Mouse (Mus musculus) spleen, adult 2 months (tissue): ENCODE data around the gene D10Wsu102e. TPM values are rescaled to one million over a fixed set of nuclear protein-coding genes. Genes with fewer than 3 reads are reported as not detected.

Source experiments
- DNase-seq, 2 experiments: peaks; one replicate each; pipeline versions ENCODE4 v3.0.0 to v3.0.0-alpha.2; 2012 to 2021; ENCODE audit warnings: low spot score in 2 of 2, low read depth in 1 of 2
- H3K27ac ChIP-seq: fragments of 200-500 bp; 2 replicates; pipeline ENCODE4 v1.5.1; 2012; ENCODE audit warnings: low read length, inconsistent platforms; ENCODE audit not compliant: insufficient read depth
- H3K27me3 ChIP-seq: fragments of 200-500 bp; 2 replicates; pipeline ENCODE4 v1.6.1; 2012; ENCODE audit warnings: mild to moderate bottlenecking, moderate library complexity, low read length, inconsistent platforms; ENCODE audit not compliant: control insufficient read depth, insufficient read depth
- H3K36me3 ChIP-seq: fragments of 200-500 bp; 2 replicates; pipeline ENCODE4 v1.6.1; 2012; ENCODE audit warnings: mild to moderate bottlenecking, low read length, inconsistent platforms; ENCODE audit not compliant: control insufficient read depth, insufficient read depth
- H3K4me1 ChIP-seq: fragments of 200-500 bp; 2 replicates; pipeline ENCODE4 v1.6.1; 2011; ENCODE audit warnings: inconsistent platforms; ENCODE audit not compliant: control insufficient read depth, insufficient read depth, insufficient read length
- H3K4me3 ChIP-seq: fragments of 200-500 bp; 2 replicates; pipeline ENCODE4 v1.5.1; 2011; ENCODE audit warnings: mild to moderate bottlenecking, inconsistent platforms; ENCODE audit not compliant: insufficient read depth, insufficient read length; ENCODE audit errors: extremely low read depth
- CTCF ChIP-seq: fragments of 200-500 bp; IDR thresholded peaks from 2 replicates; pipeline ENCODE4 v1.5.1; 2011; ENCODE audit warnings: mild to moderate bottlenecking, inconsistent platforms; ENCODE audit not compliant: insufficient read depth, insufficient read length, insufficient replicate concordance; ENCODE audit errors: extremely low read depth
- POLR2A ChIP-seq: fragments of 200-500 bp; IDR thresholded peaks from 2 replicates; pipeline ENCODE4 v1.6.1; 2011; ENCODE audit warnings: low read depth, low read length, inconsistent platforms
- WGBS: fragments of 180-500 bp; shearing (Covaris S2); methylation state at CpG from one replicate; pipeline ENCODE4 v1.1.7; 2018; 5-methylcytosine and 5-hydroxymethylcytosine counted together
- polyA plus RNA-seq: library from polyadenylated mRNA; depleted of rRNA; stranded (reverse); fragments of >200 nt; gene quantifications from 2 replicates; pipeline ENCODE4 v1.2.3, GENCODE M21; 2012; rRNA removed

Gene D10Wsu102e
- polyA plus RNA-seq, 1 experiment, result 0.29 TPM

GRCm38 (mm10) chr10:83536436-83536835 is 176.4 kb downstream of the D10Wsu102e start:
- no peak for DNase-seq
- no peaks in the 10 kb centered on the region for H3K36me3 ChIP-seq
- WGBS, result 12% methylated on average over 1 of the region's 1 CpGs
- H3K4me1 ChIP-seq, result peaks cover 5% of the 10 kb centered on the region; the same call in 1 of the 2 replicates
- TF ChIP-seq CTCF (no peak), POLR2A (no peak)
- H3K27me3 ChIP-seq, result peaks cover 11% of the 10 kb centered on the region; the same call in 1 of the 2 replicates
- no peak overlapping the region for H3K4me3 ChIP-seq
- no peak overlapping the region for H3K27ac ChIP-seq

Other genes starting within 250 kb of the D10Wsu102e start
- gene Slc41a2, start 22.3 kb upstream of the D10Wsu102e start, polyA plus RNA-seq, result 1.7 and 2.3 TPM in 2 replicates
- gene Aldh1l2, start 173.9 kb downstream of the D10Wsu102e start, polyA plus RNA-seq, result 0.28 and 0.53 TPM in 2 replicates
- 2.1 and 2.6 TPM in 2 replicates for gene Washc4, start 183.5 kb downstream of the D10Wsu102e start, polyA plus RNA-seq